Mouse (Mus musculus) liver, embryonic 14.5 days (tissue): ENCODE measurements around the gene Tgfb1. TPM values are rescaled to one million over a fixed set of nuclear protein-coding genes. Genes with fewer than 3 reads are reported as not detected.
A peak's percentile ranks its signal among the peaks of the same experiment; 100 is the strongest.

Experiments used
- ATAC-seq: fragments of 200-750 bp; cut with Nextera tagmentation; 2 replicates; pipeline ENCODE4 v1.8.0; 2017; ENCODE audit warnings: moderate number of reproducible peaks, mild to moderate bottlenecking, moderate library complexity; ENCODE audit not compliant: insufficient read depth
- DNase-seq, 3 experiments: peaks; one replicate each; pipeline ENCODE4 v3.0.0-alpha.2; 2012 to 2013; ENCODE audit warnings: low read depth in 3 of 3, low spot score in 3 of 3
- H3K27ac ChIP-seq: fragments of 300-500 bp; sonication (generic); 2 replicates; pipeline ENCODE4 v1.5.1; 2014; ENCODE audit warnings: moderate library complexity, mild to moderate bottlenecking, control low read depth, inconsistent platforms
- H3K27me3 ChIP-seq: fragments of 300-500 bp; sonication (generic); 2 replicates; pipeline ENCODE4 v1.6.1; 2014; ENCODE audit warnings: mild to moderate bottlenecking, low read length, moderate library complexity; ENCODE audit not compliant: control insufficient read depth, insufficient read depth
- H3K36me3 ChIP-seq: fragments of 300-500 bp; sonication (generic); replicated peaks from 2 replicates; pipeline ENCODE4 v1.6.1; 2014; ENCODE audit warnings: low read depth; ENCODE audit not compliant: control insufficient read depth, insufficient read depth
- H3K4me1 ChIP-seq, 2 experiments: fragments of 200-500 bp in 1 of 2; fragments of 300-500 bp in 1 of 2; sonication (generic) in 1 of 2; replicated peaks; 2 replicates each; pipeline ENCODE4 v1.6.1; 2012 to 2014; ENCODE audit warnings: antibody characterized with exemption in 1 of 2, inconsistent platforms in 1 of 2, low read length in 1 of 2; ENCODE audit not compliant: control insufficient read depth in 2 of 2, insufficient read depth in 2 of 2
- H3K4me2 ChIP-seq: fragments of 300-500 bp; sonication (generic); 2 replicates; pipeline ENCODE4 v1.6.1; 2014; ENCODE audit warnings: low read depth, mild to moderate bottlenecking, control low read depth, moderate library complexity
- H3K4me3 ChIP-seq, 2 experiments: fragments of 200-500 bp in 1 of 2; fragments of 300-500 bp in 1 of 2; sonication (generic) in 1 of 2; 2 replicates each; pipeline ENCODE4 v1.5.1; 2012 to 2014; ENCODE audit warnings: low read depth in 2 of 2, low read length in 2 of 2, mild to moderate bottlenecking in 2 of 2, control low read depth in 1 of 2, inconsistent platforms in 1 of 2, moderate library complexity in 1 of 2; ENCODE audit not compliant: insufficient read depth in 1 of 2
- H3K9ac ChIP-seq: fragments of 300-500 bp; sonication (generic); replicated peaks from 2 replicates; pipeline ENCODE4 v1.6.1; 2014; ENCODE audit warnings: mild to moderate bottlenecking, control low read depth, moderate library complexity
- H3K9me3 ChIP-seq: fragments of 300-500 bp; sonication (generic); 2 replicates; pipeline ENCODE4 v1.6.1; 2016; ENCODE audit warnings: low read length, mixed read lengths; ENCODE audit not compliant: control insufficient read depth
- CTCF ChIP-seq: IDR thresholded peaks from 2 replicates; pipeline ENCODE4 v1.5.1; 2016; ENCODE audit warnings: antibody characterized with exemption, low read depth, control low read depth
- EP300 ChIP-seq: IDR thresholded peaks from 2 replicates; pipeline ENCODE4 v1.6.1; 2016; ENCODE audit warnings: antibody characterized with exemption, low read depth
- WGBS: fragments of 180-500 bp; shearing (Covaris S2); extraction: QIAGEN DNeasy Blood & Tissue Kit; methylation state at CpG from one replicate; pipeline ENCODE4 v1.1.7; 2014; ENCODE audit not compliant: insufficient replicate concordance; 5-methylcytosine and 5-hydroxymethylcytosine counted together
- polyA plus RNA-seq, 2 experiments: library from polyadenylated mRNA; depleted of rRNA in 1 of 2; stranded (reverse) in 1 of 2; unstranded in 1 of 2; fragments of >200 nt; fragmentation: Nextera tagmentation in 1 of 2; extraction: Ambion mirVana in 1 of 2; gene quantifications; 2 replicates each; pipeline versions ENCODE4 v1.2.1 to v1.2.3; 2012 to 2014

The Tgfb1 gene
- polyA plus RNA-seq, 2 experiments = 3.9 to 18.5 TPM

DNA sequence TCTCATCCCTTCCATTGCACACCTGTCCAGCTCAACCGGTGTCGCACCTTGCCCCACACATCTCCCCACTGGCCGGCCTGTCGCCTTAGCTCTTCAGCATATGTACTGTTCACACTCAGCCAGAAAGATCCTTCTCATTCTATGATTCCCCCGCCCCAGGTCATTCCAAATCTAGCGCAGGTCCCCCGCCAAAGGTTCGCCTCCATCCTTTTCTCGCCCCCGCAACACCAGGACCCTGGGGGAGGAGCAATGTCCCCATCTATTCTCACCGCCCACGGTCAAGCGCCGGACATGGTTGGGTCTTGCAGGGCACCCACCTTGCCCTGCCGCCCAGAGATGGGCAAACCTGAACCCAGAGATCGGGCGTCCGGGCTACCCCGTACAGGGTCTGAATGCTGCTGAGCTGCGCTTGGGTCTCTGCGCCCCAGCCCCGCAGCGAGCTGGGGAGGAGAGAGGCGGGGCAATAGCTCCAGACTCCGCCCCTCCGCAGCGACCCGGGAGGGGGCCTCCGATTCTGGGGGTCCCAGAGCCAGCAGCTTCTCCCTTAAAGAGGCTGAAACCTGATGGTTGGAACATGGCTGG lies 12.0 kb upstream of the Tgfb1 start, which contains the start of gene Tmem91:
Gene Tmem91 (minus strand): TSS at position 448 of the 582 bp plus-strand sequence.
- Histone ChIP-seq H3K4me2 (peak within 1 kb of the TSS; percentile 66), H3K9ac (no peak within 1 kb of the TSS), H3K36me3 (no peaks in the 10 kb centered on the region), H3K9me3 (no peaks in the 10 kb centered on the region), H3K4me1 (peaks cover under 1 to 7% of the 10 kb centered on the region in 2 experiments), H3K27ac (no peak within 1 kb of the TSS), H3K4me3 (peak within 1 kb of the TSS in 1 of 2 experiments; percentile 37; a peak in 2 of 4 replicates), H3K27me3 (peaks cover 21% of the 10 kb centered on the region)
- whole genome bisulfite sequencing = 2% methylated on average over 29 of the region's 29 CpGs
- DNase-seq = no peak
- ATAC-seq = no peak
- TF ChIP-seq EP300 = no peak
- TF ChIP-seq CTCF = no peak

- no peak for TF ChIP-seq CTCF
- no peak for TF ChIP-seq EP300
- 60% methylated on average over 6 of the region's 6 CpGs for WGBS
- DNase-seq (no peak), ATAC-seq (no peak)
- H3K4me3 ChIP-seq = no peak overlapping the region
- H3K27me3 ChIP-seq = peaks cover 21% of the 10 kb centered on the region
- peaks cover 6 to 11% of the 10 kb centered on the region in 2 experiments for H3K4me1 ChIP-seq
- H3K4me2 ChIP-seq = no peak overlapping the region; the same call in 1 of the 2 replicates
- H3K9ac ChIP-seq = no peak overlapping the region
- H3K36me3 ChIP-seq = no peaks in the 10 kb centered on the region
- H3K27ac ChIP-seq = no peak overlapping the region
- H3K9me3 ChIP-seq = no peaks in the 10 kb centered on the region
These were observed 11.4 kb upstream of the Tgfb1 start for GRCm38 (mm10) chr7:25675405-25675804.

DNA sequence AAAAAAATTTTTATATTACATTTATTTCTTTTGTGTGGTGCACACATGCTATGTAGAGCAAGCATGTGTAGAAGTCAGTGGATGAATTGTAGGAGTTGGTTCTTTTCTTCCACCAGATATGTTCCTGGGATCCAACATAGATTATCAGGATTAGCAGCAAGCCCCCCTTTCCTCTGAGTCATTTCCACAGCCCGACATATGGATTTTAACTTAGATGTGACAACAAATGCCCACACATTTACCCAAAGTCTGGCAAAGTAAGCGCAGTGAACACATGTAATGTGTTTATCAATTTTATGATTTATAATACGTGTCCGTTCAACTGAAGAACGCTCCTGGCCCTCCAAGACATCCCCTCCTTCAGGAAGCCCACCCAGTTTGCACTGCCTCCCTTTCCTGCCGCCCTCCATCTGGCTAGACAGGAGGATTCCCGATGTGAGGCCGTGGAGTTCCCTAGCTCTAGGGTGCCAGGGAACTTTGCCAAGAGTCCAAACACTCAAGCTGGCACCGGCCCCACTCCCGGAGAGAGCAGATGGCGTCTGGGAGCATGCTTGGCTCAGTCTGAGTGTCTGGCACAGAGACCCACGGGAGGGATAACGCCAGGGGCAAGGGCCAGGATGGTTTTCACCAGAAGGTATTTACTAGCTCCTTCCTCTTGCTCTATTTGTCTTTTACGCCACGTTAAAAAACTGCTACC lies 10.6 kb upstream of the Tgfb1 start:
- WGBS = 70% methylated on average over 15 of the region's 15 CpGs
- H3K9me3 ChIP-seq = no peaks in the 10 kb centered on the region
- H3K27ac ChIP-seq = no peak overlapping the region
- no peaks in the 10 kb centered on the region for H3K36me3 ChIP-seq
- H3K27me3 ChIP-seq = peaks cover 21% of the 10 kb centered on the region
- no peak overlapping the region for H3K4me2 ChIP-seq
- peaks cover 8 to 14% of the 10 kb centered on the region in 2 experiments for H3K4me1 ChIP-seq
- no peak for TF ChIP-seq EP300
- no peak for TF ChIP-seq CTCF
- no peak overlapping the region for H3K4me3 ChIP-seq
- DNase-seq (no peak), ATAC-seq (no peak)
- no peak overlapping the region for H3K9ac ChIP-seq

DNA sequence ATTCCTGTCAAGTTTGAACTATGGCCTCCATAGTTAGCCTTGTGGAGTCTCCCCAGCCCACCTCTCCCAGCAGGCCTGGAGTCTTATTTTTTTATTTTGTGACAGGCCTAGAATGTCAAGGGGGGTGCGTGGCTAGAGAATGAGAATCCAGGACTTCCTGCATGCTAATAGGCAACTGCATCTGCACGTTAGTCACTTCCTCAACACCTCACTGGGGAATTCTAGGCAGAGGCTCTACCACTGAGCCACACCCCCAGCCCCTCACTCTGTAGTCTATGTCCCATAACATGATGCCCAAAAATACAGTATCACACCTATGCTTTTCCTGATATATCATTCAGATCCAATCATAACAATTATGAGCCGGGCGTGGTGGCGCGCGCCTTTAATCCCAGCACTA lies 9.8 kb upstream of the Tgfb1 start:
- WGBS = 82% methylated on average over 7 of the region's 7 CpGs
- no peak overlapping the region for H3K27ac ChIP-seq
- no peak overlapping the region for H3K4me2 ChIP-seq
- H3K27me3 ChIP-seq = peaks cover 21% of the 10 kb centered on the region
- H3K9me3 ChIP-seq = no peaks in the 10 kb centered on the region
- H3K4me3 ChIP-seq = no peak overlapping the region
- TF ChIP-seq EP300 = no peak
- TF ChIP-seq CTCF = no peak
- no peaks in the 10 kb centered on the region for H3K36me3 ChIP-seq
- ATAC-seq = no peak
- peaks cover 15 to 20% of the 10 kb centered on the region in 2 experiments for H3K4me1 ChIP-seq
- H3K9ac ChIP-seq = no peak overlapping the region
- DNase-seq = no peak

DNA sequence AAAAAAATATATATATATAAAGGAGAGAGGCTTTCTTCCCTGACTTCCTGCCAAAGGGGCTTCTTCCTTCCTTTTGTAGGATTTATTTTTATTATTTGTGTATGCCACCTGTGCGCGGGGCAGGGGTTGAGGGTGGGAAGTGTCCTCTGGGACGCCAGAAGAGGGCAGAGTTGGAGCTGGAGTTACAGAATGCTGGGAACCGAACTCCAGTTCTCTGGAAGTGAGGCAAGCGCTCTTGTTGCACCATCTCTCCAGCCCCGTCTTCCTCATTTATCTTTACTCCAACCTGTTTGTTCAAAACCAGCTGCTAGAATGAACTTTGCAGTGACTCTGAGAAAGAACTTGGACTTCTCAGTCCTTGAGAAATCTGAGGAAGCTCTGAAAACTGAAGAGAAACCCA lies 6.8 kb upstream of the Tgfb1 start:
- Histone ChIP-seq H3K27ac (peak overlapping the region; percentile 89), H3K36me3 (no peaks in the 10 kb centered on the region), H3K9me3 (no peaks in the 10 kb centered on the region), H3K9ac (peak overlapping the region; percentile 58), H3K4me1 (peaks cover 36 to 47% of the 10 kb centered on the region in 2 experiments), H3K4me3 (peak overlapping the region; percentile 82 to 89), H3K27me3 (peaks cover 6% of the 10 kb centered on the region), H3K4me2 (peak overlapping the region; percentile 87)
- 3% methylated on average over 6 of the region's 6 CpGs for WGBS
- ATAC-seq = no peak
- DNase-seq = no peak
- TF ChIP-seq EP300 = no peak
- TF ChIP-seq CTCF = peak; percentile 52
